Mouse (Mus musculus): Measurements from ENCODE around the gene Vmn1r94. TPM values are rescaled to one million over a fixed set of nuclear protein-coding genes. Genes with fewer than 3 reads are reported as not detected.
"Not testable (repeated sequence)": the region's sequence is repeated elsewhere in the genome, so short reads cannot be mapped to it uniquely, and the experiment has no call there.

Vmn1r94 gene
- not detected for total RNA-seq (2021)

DNA sequence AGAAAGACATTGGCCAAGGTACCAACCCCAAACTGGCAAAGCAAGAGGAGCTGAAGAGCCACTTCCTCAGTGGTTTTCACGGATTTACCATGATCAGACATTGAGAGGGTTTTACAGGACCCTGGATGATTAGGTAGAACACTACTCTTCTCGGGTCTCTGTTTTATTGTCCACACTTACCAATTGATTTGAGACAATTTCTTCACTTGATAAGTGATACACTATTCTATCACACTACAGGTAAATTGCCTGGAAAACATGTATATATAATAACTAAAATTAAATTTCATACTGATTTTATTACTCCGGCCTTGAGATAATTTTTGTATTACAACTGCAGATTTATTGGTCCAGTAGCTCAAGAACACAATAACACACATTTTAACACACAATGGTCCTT, at the start of gene Vmn1r94:
Gene Vmn1r94 (minus strand): TSS at position 101 of the 400 bp plus-strand sequence.
- intact Hi-C loops (cut with DNase I); DNase-seq (ENCODE audit: low spot score): not testable (repeated sequence)

DNA sequence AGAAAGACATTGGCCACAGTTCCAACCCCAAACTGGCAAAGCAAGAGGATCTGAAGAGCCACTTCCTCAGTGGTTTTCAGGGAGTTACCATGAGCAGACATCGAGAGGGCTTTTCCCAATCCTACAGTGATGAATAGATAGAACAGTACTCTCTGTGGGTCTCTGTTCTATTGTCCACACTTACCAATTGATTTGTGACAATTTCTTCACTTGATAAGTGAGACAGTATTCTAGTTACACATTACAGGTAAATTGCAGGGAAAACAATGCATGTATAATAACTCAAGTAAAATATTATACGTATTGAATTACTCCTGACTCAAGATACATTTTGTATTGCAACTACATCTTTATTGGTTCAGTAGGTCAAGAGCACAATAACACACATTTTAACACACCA, 37.3 kb upstream of the Vmn1r94 start, which contains the start of gene Gm6164:
Gene Gm6164 (minus strand): TSS at position 101 of the 400 bp plus-strand sequence.
- DNase-seq (ENCODE audit: low spot score); intact Hi-C loops (cut with DNase I): not testable (repeated sequence)

DNA sequence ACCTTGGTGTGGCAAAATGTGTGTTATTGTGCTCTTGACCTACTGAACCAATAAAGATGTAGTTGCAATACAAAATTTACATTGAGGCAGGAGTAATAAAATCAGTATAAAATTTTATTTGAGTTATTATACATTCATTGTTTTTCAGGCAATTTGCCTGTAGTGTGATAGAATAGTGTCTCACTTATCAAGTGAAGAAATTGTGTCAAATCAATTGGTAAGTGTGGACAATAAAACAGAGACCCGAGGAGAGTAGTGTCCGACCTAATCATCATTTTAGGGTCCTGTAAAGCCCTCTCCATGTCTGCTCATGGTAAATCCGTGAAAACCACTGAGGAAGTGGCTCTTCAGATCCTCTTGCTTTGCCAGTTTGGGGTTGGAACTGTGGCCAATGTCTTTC, 25.2 kb upstream of the Vmn1r94 start, which contains the start of gene Vmn1r95:
Gene Vmn1r95 (plus strand): TSS at position 301 of the 400 bp plus-strand sequence.
- intact Hi-C loops (cut with DNase I); DNase-seq (ENCODE audit: low spot score): not testable (repeated sequence)

DNA sequence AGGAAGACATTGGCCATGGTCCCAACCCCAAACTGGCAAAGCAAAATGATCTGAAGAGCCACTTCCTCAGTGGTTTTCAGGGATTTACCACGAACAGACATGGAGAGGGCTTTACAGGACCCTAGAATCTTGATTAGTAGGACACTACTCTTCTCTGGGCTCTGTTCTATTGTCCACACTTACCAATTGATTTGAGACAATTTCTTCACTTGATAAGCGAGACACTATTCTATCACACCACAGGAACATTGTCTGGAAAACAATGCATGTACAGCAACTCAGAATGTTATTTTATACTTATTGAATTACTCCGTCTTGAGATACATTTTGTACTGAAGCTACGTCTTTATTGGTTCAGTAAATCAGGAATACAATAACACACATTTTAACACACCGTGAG, 29.2 kb downstream of the Vmn1r94 start, which contains the start of gene Vmn1r93:
Gene Vmn1r93 (minus strand): TSS at position 101 of the 400 bp plus-strand sequence.
- intact Hi-C loops (cut with DNase I); DNase-seq (ENCODE audit: low spot score): not testable (repeated sequence)

DNA sequence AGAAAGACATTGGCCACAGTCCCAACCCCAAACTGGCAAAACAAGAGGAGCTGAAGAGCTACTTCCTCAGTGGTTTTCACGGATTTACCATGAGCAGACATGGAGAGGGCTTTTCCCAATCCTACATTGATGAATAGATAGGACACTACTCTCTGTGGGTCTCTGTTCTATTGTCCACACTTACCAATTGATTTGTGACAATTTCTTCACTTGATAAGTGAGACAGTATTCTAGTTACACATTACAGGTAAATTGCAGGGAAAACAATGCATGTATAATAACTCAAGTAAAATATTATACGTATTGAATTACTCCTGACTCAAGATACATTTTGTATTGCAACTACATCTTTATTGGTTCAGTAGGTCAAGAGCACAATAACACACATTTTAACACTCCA, 45.7 kb downstream of the Vmn1r94 start, which contains the start of gene Gm16442:
Gene Gm16442 (minus strand): TSS at position 101 of the 400 bp plus-strand sequence.
- intact Hi-C loops (cut with DNase I); DNase-seq (ENCODE audit: low spot score): not testable (repeated sequence)

Other genes with a start within 250 kb of the Vmn1r94 start
- gene Pvr, start 247.2 kb downstream of the Vmn1r94 start, total RNA-seq (2021), result 10 to 100 TPM; 19.3 to 20.1 TPM
- gene Igsf23, start 217.6 kb downstream of the Vmn1r94 start, total RNA-seq (2021), result 1 to 10 TPM; 1.8 to 2.8 TPM
- not detected for gene Ceacam20, start 203.0 kb downstream of the Vmn1r94 start, total RNA-seq (2021)
- not detected for gene Nlrp9b, start 176.9 kb downstream of the Vmn1r94 start, total RNA-seq (2021)
- not detected for gene Vmn1r91, start 68.7 kb downstream of the Vmn1r94 start, total RNA-seq (2021)
- not detected for gene Gm16442, start 45.8 kb downstream of the Vmn1r94 start, total RNA-seq (2021)
- gene Vmn1r93, start 29.3 kb downstream of the Vmn1r94 start, total RNA-seq (2021), result not detected
- not detected for gene Vmn1r95, start 25.3 kb upstream of the Vmn1r94 start, total RNA-seq (2021)
- gene Gm6164, start 37.2 kb upstream of the Vmn1r94 start, total RNA-seq (2021), result not detected
- gene Gm4498, start 65.5 kb upstream of the Vmn1r94 start, total RNA-seq (2021), result not detected
- gene Gm5890, start 94.5 kb upstream of the Vmn1r94 start, total RNA-seq (2021), result not detected
- not detected for gene Gm4133, start 165.7 kb upstream of the Vmn1r94 start, total RNA-seq (2021)
- not detected for gene Gm5728, start 207.0 kb upstream of the Vmn1r94 start, total RNA-seq (2021)
- gene Vmn1r100, start 249.6 kb upstream of the Vmn1r94 start, total RNA-seq (2021), result not detected